Mouse (Mus musculus) forelimb bud, embryonic 11.5 days (tissue): Measurements from ENCODE around the gene Gm3646.

Source experiments
- DNase-seq: peaks from one replicate; pipeline ENCODE4 v3.0.0-alpha.2; 2012; ENCODE audit warnings: low read depth, low spot score

Gm3646 gene

DNA sequence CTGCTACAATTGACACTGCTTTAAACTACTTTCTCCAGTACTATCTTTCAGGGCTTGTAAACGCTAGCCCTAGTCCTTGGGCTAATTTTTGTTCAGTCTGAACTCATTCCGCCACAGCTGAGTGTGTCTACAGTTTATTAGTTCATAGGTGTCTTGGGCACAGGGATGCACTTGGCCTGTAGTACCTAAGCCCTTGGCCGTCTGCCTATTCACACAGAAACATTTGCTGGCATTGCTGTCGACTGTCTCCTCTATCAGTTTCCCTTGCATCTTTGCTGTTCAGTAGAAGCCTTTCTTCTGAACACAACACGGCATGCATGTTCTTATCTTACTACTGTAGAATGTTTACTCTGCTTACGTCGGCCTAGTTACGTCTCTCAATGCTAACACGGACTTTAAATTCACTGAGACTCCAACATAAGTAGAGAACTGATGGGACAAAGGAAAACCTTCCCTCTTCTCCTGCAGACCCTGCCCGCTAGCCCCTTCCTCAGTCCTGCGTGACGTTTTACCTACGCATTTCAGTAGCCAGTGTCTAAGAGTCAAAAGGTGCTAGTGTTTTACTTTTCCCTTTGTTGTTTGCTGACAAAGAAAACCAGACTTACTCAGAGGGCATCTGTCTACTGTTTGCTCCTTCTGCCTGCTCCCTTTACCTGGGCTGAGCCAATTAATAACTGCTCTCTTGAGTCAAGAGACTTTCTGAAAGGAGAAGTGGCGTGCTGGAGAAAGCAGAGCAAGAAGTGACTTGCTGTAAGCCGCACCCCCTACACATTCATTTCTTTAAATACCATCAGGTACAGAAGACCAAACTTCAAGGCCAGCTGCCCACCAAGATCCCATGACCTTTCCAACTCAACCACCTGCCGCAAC, 25.8 kb downstream of the Gm3646 start:
- DNase-seq = no peak

DNA sequence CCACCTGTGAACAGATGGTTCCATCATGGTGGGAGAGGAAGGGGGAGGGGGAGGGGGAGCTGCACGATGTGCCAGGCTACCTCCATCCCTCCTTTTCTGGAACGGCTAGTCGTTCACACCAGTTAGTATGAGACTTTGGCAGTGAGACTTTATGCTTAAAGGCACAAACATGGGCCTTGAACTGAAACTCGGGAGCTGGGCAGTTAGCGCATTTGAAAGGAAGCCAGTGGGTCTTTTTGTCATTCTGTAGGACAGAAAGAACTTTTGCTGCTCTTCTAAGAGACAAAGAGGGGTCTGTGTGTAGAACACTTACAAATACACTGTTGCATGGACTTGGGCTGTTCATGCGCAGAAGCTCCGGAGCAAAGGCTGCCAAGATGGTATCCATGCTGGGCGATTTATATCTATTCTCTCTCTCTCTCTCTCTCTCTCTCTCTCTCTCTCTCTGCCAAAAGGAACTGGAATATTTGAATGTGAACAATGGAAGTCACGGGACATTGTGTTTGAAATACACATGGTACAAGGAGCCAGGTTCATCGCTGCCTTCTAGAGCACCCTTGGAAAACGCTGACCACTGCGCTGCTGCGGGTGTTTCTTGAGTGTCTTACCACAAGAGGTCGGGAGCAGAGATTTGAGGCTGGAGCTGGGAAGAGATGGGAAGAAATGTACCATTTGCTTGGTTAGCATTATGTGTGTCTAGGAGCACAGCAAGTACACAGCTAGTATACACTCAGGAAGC, 31.0 kb downstream of the Gm3646 start:
- no peak for DNase-seq

- no peak for DNase-seq
Measured at GRCm38 (mm10) chr1:39773551-39773950, 31.6 kb downstream of the Gm3646 start.

DNA sequence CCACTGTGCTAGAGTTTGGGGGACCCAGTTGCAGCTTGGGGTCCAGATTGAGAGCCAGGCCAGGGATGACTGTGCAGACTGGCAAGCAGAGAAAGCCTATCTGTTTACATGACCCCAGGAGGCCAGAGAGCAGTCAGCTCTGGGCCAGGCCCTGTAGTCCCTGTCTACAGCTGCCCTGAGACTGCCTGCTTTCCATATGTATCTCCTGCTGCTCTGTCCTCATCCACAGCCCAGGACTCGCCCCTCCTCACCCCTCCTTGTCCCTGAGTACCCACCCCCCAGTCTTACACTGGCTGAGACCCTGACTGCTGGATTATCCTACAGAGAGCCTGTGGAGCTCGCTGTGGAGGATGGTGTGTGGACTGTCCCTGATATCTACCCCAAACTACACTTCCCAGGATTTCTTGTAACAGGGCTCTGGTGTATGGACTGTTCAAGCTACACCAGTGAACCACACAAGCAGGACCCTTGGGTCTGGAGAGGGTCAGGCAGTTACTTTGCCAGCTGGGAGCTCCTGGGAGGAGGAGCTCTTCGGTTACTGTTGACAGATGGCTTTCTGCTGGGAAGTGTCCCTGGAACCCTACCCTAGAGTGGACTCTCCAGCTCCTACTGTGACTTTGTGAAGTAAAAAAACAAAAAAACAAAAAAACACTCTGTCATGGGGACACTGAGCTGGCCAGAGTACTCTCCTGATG, 32.6 kb downstream of the Gm3646 start:
- DNase-seq = no peak

- no peak for DNase-seq
Measured at GRCm38 (mm10) chr1:39770436-39770835, 34.7 kb downstream of the Gm3646 start.

- no peak for DNase-seq
Measured at GRCm38 (mm10) chr1:39768017-39768416, 37.1 kb downstream of the Gm3646 start.

- no peak for DNase-seq
Measured at GRCm38 (mm10) chr1:39765854-39766493, 39.2 kb downstream of the Gm3646 start.

- no peak for DNase-seq
Measured at GRCm38 (mm10) chr1:39762025-39762370, 43.1 kb downstream of the Gm3646 start.

- peak; percentile 65 for DNase-seq
Measured at GRCm38 (mm10) chr1:39761211-39762024, 43.7 kb downstream of the Gm3646 start.

GRCm38 (mm10) chr1:39760181-39760715, 44.9 kb downstream of the Gm3646 start:
- DNase-seq = no peak

- no peak for DNase-seq
Measured at GRCm38 (mm10) chr1:39759231-39760175, 45.6 kb downstream of the Gm3646 start.

DNA sequence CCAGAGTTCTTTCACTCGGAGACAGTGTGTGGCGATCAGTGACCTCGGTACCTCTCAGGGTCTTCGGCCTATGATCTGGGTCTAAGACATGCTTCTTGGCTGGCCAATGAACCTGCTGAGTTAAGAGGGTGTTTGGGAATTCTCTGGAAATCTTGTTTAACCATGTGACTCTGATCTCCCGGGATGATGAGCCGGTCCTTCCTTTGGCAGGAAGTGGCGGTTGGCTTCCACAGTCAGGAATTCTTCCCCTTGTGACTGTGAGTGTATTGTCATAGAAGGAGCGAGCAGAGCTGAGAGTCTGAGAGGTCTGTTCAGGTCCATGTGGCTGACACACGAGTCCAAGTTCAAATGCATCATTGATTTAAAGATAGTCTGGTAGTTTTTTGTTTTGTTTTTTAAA, 46.9 kb downstream of the Gm3646 start:
- no peak for DNase-seq

- DNase-seq = no peak
Measured at GRCm38 (mm10) chr1:39756952-39757351, 48.2 kb downstream of the Gm3646 start.

- DNase-seq = no peak
Measured at GRCm38 (mm10) chr1:39754224-39754957, 50.7 kb downstream of the Gm3646 start.
